Mouse (Mus musculus) C2C12 (cell line): Measurements from ENCODE around the gene Rbpms2. TPM values are rescaled to one million over a fixed set of nuclear protein-coding genes. Genes with fewer than 3 reads are reported as not detected.

Source experiments
- H3K27me3 ChIP-seq: one replicate; pipeline ENCODE4 v1.6.1; 2011; ENCODE audit not compliant: control insufficient read depth, insufficient read depth, insufficient read length
- H3K36me3 ChIP-seq: one replicate; pipeline ENCODE4 v1.6.1; 2011; ENCODE audit not compliant: control insufficient read depth, insufficient read depth
- H3K4me3 ChIP-seq: one replicate; pipeline ENCODE4 v1.5.1; 2011; ENCODE audit warnings: mild to moderate bottlenecking, control low read depth; ENCODE audit not compliant: poor library complexity, insufficient read depth, severe bottlenecking
- H3K79me2 ChIP-seq: one replicate; pipeline ENCODE4 v1.6.1; 2011; ENCODE audit not compliant: control insufficient read depth, insufficient read depth
- H3K79me3 ChIP-seq: one replicate; pipeline ENCODE4 v1.6.1; 2011; ENCODE audit warnings: low read depth, control low read depth
- H3ac ChIP-seq: one replicate; pipeline ENCODE3; 2011; ENCODE audit warnings: low read depth; ENCODE audit not compliant: control insufficient read depth, insufficient read length
- CEBPB ChIP-seq: IDR thresholded peaks from one replicate; pipeline ENCODE4 v1.6.1; 2011; ENCODE audit warnings: low read depth, mild to moderate bottlenecking, control low read depth, moderate library complexity
- CTCF ChIP-seq: IDR thresholded peaks from one replicate; pipeline ENCODE4 v1.5.1; 2011; ENCODE audit not compliant: control insufficient read depth, insufficient read depth, insufficient read length
- FOSL1 ChIP-seq: IDR thresholded peaks from one replicate; pipeline ENCODE4 v1.8.0; 2011; ENCODE audit warnings: mild to moderate bottlenecking, low read length; ENCODE audit not compliant: poor library complexity, insufficient read depth, severe bottlenecking
- MAX ChIP-seq: IDR thresholded peaks from one replicate; pipeline ENCODE4 v1.6.1; 2011; ENCODE audit warnings: mild to moderate bottlenecking, control low read depth
- MYOD1 ChIP-seq: IDR thresholded peaks from one replicate; pipeline ENCODE4 v1.6.1; 2011; ENCODE audit warnings: low read depth; ENCODE audit not compliant: control insufficient read depth, insufficient read length
- MYOG ChIP-seq: IDR thresholded peaks from one replicate; pipeline ENCODE4 v1.6.1; 2011; ENCODE audit not compliant: control insufficient read depth, insufficient read length; ENCODE audit errors: extremely low read depth
- USF1 ChIP-seq: IDR thresholded peaks from one replicate; pipeline ENCODE4 v1.6.1; 2011; ENCODE audit warnings: low read depth, mild to moderate bottlenecking, control low read depth, moderate library complexity
- polyA plus RNA-seq: library from polyadenylated mRNA; unstranded; fragments of >200 nt; fragmentation: generic; extraction: Trizol; gene quantifications from one replicate; pipeline ENCODE4 v1.2.1, GENCODE M21; 2012; ENCODE audit warnings: missing spikeins

The Rbpms2 gene
- polyA plus RNA-seq, 1 experiment = 41.3 TPM

DNA sequence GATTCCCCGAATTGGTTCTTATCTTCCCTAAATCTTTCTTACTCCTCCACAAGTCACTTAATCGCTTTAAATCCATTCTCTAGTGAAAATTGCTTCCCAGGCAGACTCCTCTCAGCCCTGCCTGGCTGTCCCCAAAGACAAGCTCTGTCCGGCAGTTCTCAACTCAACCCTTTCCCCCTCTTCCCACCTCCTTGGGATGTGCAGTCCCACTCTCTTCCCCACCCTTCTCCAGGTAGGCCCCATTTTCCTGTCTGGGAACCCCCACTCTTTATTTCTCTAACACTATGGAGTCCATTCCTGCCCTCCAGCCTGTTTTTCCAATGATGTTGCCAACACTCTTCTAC, 47.6 kb downstream of the Rbpms2 start:
- H3K79me3 ChIP-seq = no peaks in the 10 kb centered on the region
- H3K4me3 ChIP-seq = peak overlapping the region; percentile 42
- TF ChIP-seq FOSL1 (no peak), MYOG (no peak), MAX (no peak), USF1 (no peak), CTCF (no peak), MYOD1 (no peak), CEBPB (no peak)
- H3K79me2 ChIP-seq = peaks cover 39% of the 10 kb centered on the region
- no peak overlapping the region for H3ac ChIP-seq
- no peaks in the 10 kb centered on the region for H3K36me3 ChIP-seq
- H3K27me3 ChIP-seq = no peaks in the 10 kb centered on the region

DNA sequence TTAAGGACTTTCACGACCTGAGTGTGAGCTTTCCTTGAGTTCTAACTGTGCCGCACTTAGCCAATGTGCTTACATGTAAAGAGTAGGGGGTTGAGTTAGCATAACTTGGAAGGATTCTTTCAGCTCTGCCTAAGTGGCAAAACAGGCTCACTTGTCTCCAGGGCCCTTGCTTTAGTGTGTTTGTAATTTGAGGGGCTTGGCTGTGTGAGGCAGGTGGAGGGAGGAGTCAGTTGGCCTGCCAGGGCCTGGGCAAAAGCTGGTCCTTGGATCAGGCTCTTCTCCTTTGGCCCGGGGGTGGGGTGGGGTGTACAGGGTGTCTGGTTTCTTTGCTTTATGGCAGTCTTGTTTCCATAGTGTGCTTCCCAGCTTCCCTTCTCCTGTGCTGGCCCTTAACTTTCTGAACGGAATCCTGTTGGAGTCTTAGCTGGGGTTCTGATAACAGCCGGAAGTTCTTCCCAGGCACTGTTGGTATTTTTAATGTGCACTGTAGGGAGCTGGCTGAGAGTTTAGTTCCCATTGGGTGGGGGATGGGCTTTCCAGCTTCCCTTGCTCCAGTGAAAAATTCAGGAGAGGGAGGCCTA, 49.8 kb downstream of the Rbpms2 start:
- no peaks in the 10 kb centered on the region for H3K27me3 ChIP-seq
- peaks cover 45% of the 10 kb centered on the region for H3K79me2 ChIP-seq
- H3K4me3 ChIP-seq = no peak overlapping the region
- no peak for TF ChIP-seq MAX
- TF ChIP-seq CTCF = no peak
- no peak for TF ChIP-seq MYOD1
- TF ChIP-seq USF1 = no peak
- TF ChIP-seq FOSL1 = no peak
- TF ChIP-seq MYOG = no peak
- TF ChIP-seq CEBPB = no peak
- H3ac ChIP-seq = no peak overlapping the region
- no peaks in the 10 kb centered on the region for H3K79me3 ChIP-seq
- no peaks in the 10 kb centered on the region for H3K36me3 ChIP-seq

DNA sequence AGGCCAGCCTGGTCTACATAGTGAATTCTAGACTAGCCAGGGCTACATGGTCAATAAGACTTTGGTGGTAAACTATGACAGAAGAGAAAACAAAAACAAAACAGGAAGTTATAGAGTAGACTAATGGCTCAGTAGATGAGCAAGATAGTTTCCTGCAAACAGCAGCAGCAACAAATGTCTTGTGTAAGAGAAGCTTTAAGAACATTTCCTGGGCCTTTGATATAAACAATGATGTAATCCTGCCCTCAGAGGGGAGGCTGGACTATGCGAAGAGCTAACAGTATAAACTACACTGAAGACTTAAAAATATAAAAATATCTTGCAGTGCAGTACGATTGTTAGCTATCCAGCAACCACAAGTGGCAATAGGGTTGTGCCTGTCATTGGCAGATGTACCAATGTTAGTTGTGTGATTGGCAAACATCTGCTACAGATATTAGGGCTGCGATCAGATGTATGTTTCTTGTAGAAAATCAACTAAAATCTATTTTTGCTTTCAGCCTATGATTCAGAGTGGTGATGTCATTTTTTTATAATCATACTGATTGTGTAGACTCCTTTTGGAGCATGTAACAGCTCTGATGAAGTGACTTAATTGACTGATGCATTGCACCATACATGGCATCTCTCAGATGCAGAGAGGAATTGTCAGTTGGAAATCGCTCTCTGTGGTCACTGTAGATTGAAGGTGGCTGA, 51.6 kb downstream of the Rbpms2 start:
- no peaks in the 10 kb centered on the region for H3K27me3 ChIP-seq
- no peak for TF ChIP-seq CTCF
- no peak for TF ChIP-seq CEBPB
- no peak for TF ChIP-seq USF1
- TF ChIP-seq FOSL1 = no peak
- H3K36me3 ChIP-seq = no peaks in the 10 kb centered on the region
- H3K79me2 ChIP-seq = peaks cover 49% of the 10 kb centered on the region
- no peaks in the 10 kb centered on the region for H3K79me3 ChIP-seq
- no peak overlapping the region for H3ac ChIP-seq
- no peak overlapping the region for H3K4me3 ChIP-seq

DNA sequence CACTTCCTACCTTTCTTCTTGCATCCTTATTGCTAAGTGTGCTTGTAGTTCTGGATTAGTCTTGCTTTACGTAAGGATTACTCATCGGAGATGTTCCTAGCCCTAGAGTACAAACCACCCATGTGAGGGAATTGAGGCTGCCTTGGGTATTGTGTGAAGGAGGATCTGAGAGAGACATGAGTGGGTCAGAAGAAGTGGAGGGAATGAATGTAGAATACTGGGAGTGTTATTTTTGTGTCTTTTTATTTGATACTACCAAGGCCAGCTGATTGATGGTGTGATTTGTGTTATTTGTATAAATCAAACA, 52.1 kb downstream of the Rbpms2 start:
- Histone ChIP-seq H3K36me3 (peaks cover 2% of the 10 kb centered on the region), H3ac (no peak overlapping the region), H3K27me3 (no peaks in the 10 kb centered on the region), H3K79me3 (no peaks in the 10 kb centered on the region), H3K79me2 (peaks cover 49% of the 10 kb centered on the region), H3K4me3 (no peak overlapping the region)
- TF ChIP-seq MYOD1 = no peak
- TF ChIP-seq CTCF = no peak
- TF ChIP-seq CEBPB = no peak
- TF ChIP-seq FOSL1 = no peak
- TF ChIP-seq USF1 = no peak
- no peak for TF ChIP-seq MAX
- TF ChIP-seq MYOG = no peak

DNA sequence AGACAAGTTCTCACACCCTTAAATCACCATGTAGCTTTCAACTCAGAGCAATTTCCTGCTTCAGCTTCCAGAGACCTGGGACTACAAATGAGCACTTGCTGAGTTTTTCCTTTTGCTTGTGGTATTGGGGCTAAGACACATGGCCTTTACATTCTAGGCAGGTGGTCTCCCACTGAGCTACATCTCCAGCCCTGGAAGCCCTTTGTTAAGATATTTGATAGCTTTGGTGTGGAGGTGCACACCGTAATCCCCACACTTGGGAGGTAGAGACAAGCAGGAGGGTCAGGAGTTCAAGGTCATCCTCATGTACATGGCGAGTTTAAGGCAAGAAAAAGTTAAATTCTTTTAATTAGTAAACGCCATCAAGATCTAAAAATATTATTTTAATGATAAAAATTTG, 52.7 kb downstream of the Rbpms2 start:
- TF ChIP-seq USF1 = no peak
- no peak for TF ChIP-seq MYOD1
- no peak for TF ChIP-seq CTCF
- TF ChIP-seq MYOG = no peak
- TF ChIP-seq CEBPB = no peak
- no peak for TF ChIP-seq FOSL1
- no peak for TF ChIP-seq MAX
- Histone ChIP-seq H3K4me3 (no peak overlapping the region), H3ac (no peak overlapping the region), H3K79me3 (no peaks in the 10 kb centered on the region), H3K36me3 (peaks cover 5% of the 10 kb centered on the region), H3K79me2 (peaks cover 44% of the 10 kb centered on the region), H3K27me3 (no peaks in the 10 kb centered on the region)

DNA sequence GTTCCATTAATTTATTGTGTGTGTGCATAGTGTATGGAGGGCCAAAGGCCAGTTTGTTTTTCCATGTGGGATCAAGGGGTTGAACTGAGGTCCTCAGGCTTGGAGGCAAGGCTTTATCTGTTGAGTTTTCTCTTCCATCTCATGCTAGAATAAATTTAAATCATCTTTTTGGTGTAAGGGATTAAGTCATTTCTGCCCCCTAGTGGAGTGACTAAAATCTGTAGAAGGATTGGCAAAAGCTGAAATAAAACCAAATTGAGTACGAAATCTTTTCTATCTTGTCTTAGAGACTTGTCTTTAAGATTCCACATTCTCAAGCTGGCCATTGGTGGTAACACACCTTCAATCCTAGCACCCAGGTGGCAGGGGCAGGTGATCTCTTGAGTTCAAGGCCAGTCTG, 53.5 kb downstream of the Rbpms2 start:
- Histone ChIP-seq H3K79me3 (no peaks in the 10 kb centered on the region), H3K27me3 (no peaks in the 10 kb centered on the region), H3ac (no peak overlapping the region), H3K36me3 (peaks cover 8% of the 10 kb centered on the region), H3K79me2 (peaks cover 36% of the 10 kb centered on the region), H3K4me3 (no peak overlapping the region)
- no peak for TF ChIP-seq MYOG
- TF ChIP-seq CEBPB = no peak
- TF ChIP-seq FOSL1 = no peak
- no peak for TF ChIP-seq MAX
- TF ChIP-seq MYOD1 = no peak
- TF ChIP-seq CTCF = no peak
- no peak for TF ChIP-seq USF1
